Mouse (Mus musculus) retina, embryonic 14.5 days (tissue): ENCODE results near the gene Atp6v1f.

Source experiments
- DNase-seq: peaks from one replicate; pipeline ENCODE4 v3.0.0-alpha.2; 2015; ENCODE audit warnings: low spot score

The Atp6v1f gene

GRCm38 (mm10) chr6:29461502-29461901, 6.0 kb upstream of the Atp6v1f start:
- DNase-seq = no peak

GRCm38 (mm10) chr6:29463388-29463787, 4.1 kb upstream of the Atp6v1f start:
- no peak for DNase-seq

GRCm38 (mm10) chr6:29468851-29469250, 1.3 kb downstream of the Atp6v1f start:
- DNase-seq = no peak

- DNase-seq = no peak
These were observed 3.6 kb downstream of the Atp6v1f start, which contains the start of gene Atp6v1fnb for GRCm38 (mm10) chr6:29471137-29471536. TSS of gene Atp6v1fnb (plus strand) at chr6:29471437.

GRCm38 (mm10) chr6:29473941-29474691, 6.6 kb downstream of the Atp6v1f start:
- peak; percentile 86 for DNase-seq

- DNase-seq = no peak
These were observed 7.2 kb downstream of the Atp6v1f start for GRCm38 (mm10) chr6:29474736-29475135.

- DNase-seq = no peak
These were observed 15.2 kb downstream of the Atp6v1f start for GRCm38 (mm10) chr6:29482691-29483090.

GRCm38 (mm10) chr6:29484716-29485559, 17.4 kb downstream of the Atp6v1f start:
- DNase-seq = peak; percentile 95

- DNase-seq = no peak
These were observed 18.4 kb downstream of the Atp6v1f start for GRCm38 (mm10) chr6:29485951-29486350.

GRCm38 (mm10) chr6:29494101-29494500, 26.6 kb downstream of the Atp6v1f start:
- no peak for DNase-seq

- DNase-seq = no peak
These were observed 28.8 kb downstream of the Atp6v1f start for GRCm38 (mm10) chr6:29496270-29496669.

- no peak for DNase-seq
These were observed 30.3 kb downstream of the Atp6v1f start for GRCm38 (mm10) chr6:29497791-29498190.

- DNase-seq = no peak
These were observed 32.7 kb downstream of the Atp6v1f start for GRCm38 (mm10) chr6:29500177-29500576.

GRCm38 (mm10) chr6:29500810-29501209, 33.3 kb downstream of the Atp6v1f start:
- no peak for DNase-seq

GRCm38 (mm10) chr6:29501599-29501998, 34.1 kb downstream of the Atp6v1f start:
- no peak for DNase-seq

GRCm38 (mm10) chr6:29505493-29505892, 38.0 kb downstream of the Atp6v1f start:
- DNase-seq = no peak

GRCm38 (mm10) chr6:29506834-29507233, 39.3 kb downstream of the Atp6v1f start:
- DNase-seq = no peak

GRCm38 (mm10) chr6:29507447-29508309, 40.2 kb downstream of the Atp6v1f start, which contains the start of gene Kcp:
TSS of gene Kcp (minus strand) at chr6:29507952.
- DNase-seq = peak; percentile 55

GRCm38 (mm10) chr6:29509086-29509485, 41.6 kb downstream of the Atp6v1f start:
- no peak for DNase-seq

- peak; percentile 75 for DNase-seq
These were observed 45.8 kb downstream of the Atp6v1f start for GRCm38 (mm10) chr6:29513284-29513683.

GRCm38 (mm10) chr6:29517139-29517538, 49.6 kb downstream of the Atp6v1f start:
- DNase-seq = peak; percentile 78
